Mouse (Mus musculus): ENCODE data around the gene Bcap29.

DNA sequence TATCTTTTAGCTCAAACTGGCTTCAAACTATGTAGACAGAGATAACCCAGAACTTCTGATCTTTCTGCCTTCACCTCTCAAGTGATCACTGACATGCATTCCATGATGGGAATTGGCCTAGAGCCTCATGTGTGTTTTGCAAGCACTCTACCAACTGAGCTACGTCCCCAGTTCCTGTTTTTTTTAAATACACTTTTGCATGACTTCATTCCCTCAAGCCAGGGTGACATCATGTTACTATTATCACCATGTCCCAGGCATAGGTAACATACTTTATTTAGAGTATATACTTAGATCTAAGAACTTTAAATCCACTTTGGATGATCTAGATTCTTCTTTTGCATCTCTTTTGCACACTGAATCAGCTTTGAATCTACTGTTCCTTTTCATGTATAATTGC is 88.4 kb downstream of the Bcap29 start:
- TF ChIP-seq FLI1 (IDR thresholded peaks at IDR 0.05; ENCODE audit: low read length) (no peak), GATA1 (IDR thresholded peaks at IDR 0.05; ENCODE audit: borderline replicate concordance, low read length) (no peak)
